Mouse (Mus musculus): ENCODE data around the gene Hist1h3h.
A peak's percentile ranks its signal among the peaks of the same experiment; 100 is the strongest.
"Not testable (repeated sequence)": the region's sequence is repeated elsewhere in the genome, so short reads cannot be mapped to it uniquely, and the experiment has no call there.

Hist1h3h gene

GRCm38 (mm10) chr13:21729544-21729943 is 12.1 kb downstream of the Hist1h3h start:
- no peak for DNase-seq

GRCm38 (mm10) chr13:21733466-21733865 is 16.0 kb downstream of the Hist1h3h start:
- DNase-seq = no peak

DNA sequence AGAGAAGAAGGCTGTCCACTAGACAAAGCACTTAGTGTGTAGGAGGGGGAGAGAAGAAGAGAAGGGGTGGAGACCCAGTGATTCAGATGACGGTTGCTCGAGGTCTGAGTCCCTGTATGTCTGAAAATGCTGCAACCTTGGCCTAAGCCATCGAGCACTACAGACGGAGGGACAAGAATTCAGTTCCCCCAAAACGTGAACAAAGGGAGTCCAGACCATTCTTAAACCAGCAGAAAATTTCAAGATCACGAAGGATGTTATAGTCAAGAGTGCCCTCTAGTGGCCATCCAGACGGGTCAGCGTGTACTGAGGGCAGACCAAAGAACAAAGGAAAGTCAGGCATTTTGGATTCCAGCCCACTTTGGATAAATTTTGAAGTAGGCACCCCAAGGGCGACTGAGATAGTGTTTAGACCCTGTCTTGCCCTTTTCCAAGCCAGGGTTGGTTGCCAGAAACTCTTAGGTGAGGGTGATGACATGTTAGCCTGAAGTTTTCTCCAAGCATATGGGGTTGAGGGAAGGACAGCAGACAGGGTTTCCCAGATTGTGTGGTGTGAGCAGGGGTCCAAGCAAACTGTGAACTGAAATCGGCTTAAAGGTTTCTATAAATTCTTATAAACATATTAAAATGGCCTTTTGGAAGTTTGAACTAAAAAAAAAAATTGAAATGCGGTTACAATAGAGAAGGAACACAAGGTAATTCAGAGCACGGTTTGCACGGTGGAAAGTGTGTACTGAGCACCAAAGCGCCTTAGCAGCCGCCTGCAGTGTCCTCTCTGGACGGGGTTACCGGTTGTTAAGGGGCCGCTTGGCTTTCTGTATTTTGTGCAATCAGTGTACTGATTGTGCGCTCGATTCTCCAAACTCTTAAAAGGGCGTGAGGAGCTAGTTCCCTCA is 16.8 kb downstream of the Hist1h3h start:
- DNase-seq = peak; percentile 74 to 81

DNA sequence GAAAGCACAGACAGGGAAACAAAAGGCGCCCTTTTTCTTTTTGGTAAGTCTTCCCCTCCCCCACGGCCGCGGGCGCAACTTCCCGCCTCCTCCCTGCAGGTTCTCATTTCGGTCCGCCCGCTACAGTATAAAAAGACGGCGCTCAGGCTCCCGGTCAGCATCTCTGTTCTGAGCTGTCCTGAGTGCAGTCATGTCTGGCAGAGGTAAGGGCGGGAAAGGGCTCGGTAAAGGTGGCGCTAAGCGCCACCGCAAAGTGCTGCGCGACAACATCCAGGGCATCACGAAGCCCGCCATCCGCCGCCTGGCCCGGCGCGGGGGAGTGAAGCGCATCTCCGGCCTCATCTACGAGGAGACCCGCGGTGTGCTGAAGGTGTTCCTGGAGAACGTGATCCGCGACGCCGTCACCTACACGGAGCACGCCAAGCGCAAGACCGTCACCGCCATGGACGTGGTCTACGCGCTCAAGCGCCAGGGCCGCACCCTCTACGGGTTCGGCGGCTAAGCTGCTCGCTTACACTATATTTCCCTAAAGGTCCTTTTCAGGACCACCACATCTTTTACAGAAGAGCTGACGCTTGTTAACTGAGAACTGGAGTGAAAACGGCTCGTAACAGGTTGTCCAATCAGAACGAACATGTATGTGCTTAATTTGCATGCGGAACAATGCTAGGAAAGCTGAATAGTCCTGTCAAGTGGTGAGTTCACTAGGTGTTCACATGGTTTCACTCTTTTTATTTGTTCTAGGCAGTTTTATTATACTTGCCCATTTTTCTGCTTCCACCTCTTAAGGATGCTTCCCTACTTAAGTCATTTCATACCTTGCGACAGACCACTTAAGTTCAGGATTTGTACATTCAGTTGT is 17.7 kb downstream of the Hist1h3h start, which contains the start of gene Hist1h4j:
TSS of gene Hist1h4j (plus strand) at position 159 of the 862 bp plus-strand sequence.
- peak; percentile 70 to 78 for DNase-seq

DNA sequence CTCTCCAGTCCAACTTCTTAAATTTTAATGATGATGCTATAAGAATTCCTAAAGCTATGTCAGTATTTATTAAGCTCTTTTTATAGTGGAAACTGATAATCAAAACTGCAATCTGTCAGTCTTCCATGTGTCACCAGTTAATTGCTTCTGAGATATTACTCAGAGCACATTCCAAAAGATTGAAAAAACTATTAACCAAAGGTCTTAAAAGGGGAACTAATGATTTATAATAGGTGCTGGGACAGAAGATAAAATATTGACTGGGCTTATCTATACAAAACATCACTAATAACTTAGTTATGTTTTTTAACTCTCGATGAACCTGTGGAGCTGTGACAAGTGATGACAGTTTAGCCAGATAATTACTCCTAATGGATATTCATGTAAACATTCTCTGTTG is 27.5 kb downstream of the Hist1h3h start:
- no peak for DNase-seq

- no peak for DNase-seq
These were observed 32.1 kb downstream of the Hist1h3h start for GRCm38 (mm10) chr13:21749387-21750158.

DNA sequence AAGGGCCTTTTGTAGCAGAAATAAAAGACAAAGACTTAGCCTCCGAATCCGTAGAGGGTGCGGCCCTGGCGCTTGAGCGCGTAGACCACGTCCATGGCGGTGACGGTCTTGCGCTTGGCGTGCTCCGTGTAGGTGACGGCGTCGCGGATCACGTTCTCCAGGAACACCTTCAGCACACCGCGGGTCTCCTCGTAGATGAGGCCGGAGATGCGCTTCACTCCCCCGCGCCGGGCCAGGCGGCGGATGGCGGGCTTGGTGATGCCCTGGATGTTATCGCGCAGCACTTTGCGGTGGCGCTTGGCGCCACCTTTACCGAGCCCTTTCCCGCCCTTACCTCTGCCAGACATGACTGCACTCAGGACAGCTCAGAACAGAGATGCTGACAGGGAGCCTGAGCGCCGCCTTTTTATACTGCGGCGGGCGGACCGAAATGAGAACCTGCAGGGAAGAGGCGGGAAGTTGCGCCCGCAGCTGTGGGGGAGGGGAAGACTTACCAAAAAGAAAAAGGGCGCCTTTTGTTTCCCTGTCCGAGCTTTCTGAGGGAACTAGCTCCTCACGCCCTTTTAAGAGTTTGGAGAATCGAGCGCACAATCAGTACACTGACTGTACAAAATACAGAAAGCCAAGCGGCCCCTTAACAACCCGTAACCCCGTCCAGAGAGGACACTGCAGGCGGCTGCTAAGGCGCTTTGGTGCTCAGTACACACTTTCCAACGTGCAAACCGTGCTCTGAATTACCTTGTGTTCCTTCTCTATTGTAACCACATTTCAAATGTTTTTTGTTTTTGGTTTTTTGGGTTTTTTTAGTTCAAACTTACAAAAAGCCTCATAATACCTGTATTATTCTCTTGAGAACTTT is 32.9 kb downstream of the Hist1h3h start, which contains the start of gene Hist1h4k:
TSS of gene Hist1h4k (minus strand) at position 347 of the 859 bp plus-strand sequence.
- DNase-seq = peak; percentile 83 to 91

GRCm38 (mm10) chr13:21751417-21751816 is 34.0 kb downstream of the Hist1h3h start:
- no peak for DNase-seq

GRCm38 (mm10) chr13:21751827-21752226 is 34.4 kb downstream of the Hist1h3h start:
- no peak for DNase-seq

DNA sequence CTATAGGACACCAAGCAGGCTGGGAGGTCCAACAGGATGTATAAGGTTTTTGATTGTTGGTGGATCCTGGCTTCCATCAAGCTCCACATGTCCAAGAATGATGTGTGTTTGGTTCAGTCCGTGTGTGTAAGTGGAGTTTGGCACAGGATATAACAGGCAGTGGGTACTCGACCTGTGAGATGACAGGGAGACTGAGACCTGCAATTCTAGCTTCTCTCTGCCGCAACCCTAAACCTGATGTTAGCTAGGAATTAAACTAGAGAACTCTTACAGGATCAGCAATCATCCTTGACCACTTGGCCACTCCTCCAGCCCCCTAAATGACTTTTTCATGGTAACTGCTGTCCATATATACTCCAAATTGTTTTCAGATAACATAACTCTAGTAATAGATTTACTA is 34.9 kb downstream of the Hist1h3h start:
- DNase-seq = no peak

DNA sequence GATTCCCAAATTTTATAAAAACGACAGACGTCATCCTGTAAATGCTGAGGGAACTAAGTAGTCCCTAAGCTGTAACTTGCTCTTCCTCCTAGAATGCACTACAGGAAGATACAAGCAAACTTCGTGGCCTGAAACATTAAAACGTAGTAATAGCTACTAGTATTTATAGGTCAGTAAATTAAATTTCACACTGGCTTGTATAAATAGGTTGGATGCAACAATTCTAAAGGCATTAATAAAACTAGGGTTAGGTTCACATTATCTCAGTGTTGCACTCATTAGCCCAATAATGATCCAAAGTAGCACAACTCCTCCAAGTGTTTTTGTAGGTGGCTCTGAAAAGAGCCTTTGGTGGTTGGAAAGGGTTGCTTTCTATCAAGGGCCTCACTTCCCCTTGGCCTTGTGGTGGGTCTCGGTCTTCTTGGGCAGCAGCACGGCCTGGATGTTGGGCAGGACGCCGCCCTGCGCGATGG is 35.6 kb downstream of the Hist1h3h start:
- no peak for DNase-seq

- DNase-seq = peak; percentile 53 to 62
These were observed 36.2 kb downstream of the Hist1h3h start, which contains the start of the genes Hist1h2ak and Hist1h2bn for GRCm38 (mm10) chr13:21753524-21754285. Gene Hist1h2ak, minus strand, starts transcription at chr13:21753827. Gene Hist1h2bn, plus strand, starts transcription at chr13:21754123.

DNA sequence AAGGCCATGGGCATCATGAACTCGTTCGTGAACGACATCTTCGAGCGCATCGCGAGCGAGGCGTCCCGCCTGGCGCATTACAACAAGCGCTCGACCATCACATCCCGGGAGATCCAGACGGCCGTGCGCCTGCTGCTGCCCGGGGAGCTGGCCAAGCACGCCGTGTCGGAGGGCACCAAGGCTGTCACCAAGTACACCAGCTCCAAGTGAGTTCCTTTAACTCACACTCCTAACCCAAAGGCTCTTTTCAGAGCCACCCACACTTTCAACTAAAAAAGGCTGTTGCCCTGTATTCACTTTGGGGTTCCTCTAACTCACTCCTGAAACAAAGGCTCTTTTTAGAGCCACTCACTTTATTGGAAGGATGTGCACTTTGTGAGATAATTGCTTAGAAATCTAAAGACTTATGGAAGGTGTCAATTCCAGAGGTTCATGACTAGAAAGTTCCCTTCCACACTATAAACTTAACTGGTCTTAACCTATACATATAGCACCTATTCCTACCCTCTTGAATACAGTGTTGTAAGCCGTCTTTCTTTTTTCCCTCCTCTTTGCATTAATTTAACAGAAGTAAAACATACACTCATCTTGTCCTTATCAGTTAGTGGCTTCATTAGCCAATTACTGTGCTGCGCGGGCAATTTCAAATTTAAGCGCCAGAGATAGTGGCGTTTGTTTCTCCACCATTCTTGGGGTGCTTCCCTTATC is 37.0 kb downstream of the Hist1h3h start:
- not testable (repeated sequence) for DNase-seq

DNA sequence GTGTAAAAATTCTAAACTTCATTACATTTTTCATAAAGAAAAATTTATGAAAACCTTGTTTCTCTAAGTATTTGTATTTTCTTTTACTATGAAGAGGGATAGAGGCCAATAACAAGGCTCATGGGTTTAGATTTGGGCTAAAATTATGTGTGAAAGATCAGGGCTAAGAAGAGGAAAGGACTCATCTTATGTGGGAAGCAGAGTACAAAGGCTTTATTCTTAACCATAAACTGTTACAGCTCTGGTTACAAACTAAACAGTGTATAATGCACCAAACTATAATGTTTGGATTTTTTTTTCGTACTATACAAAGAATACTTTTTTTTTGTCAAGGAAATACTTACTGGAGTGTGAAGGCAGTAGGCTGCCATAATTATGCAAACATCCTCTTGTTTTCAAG is 38.2 kb downstream of the Hist1h3h start:
- DNase-seq = no peak

Data from kidney, postnatal 25 days (tissue).